Mouse (Mus musculus) liver, adult 2 months (tissue): ENCODE results near the gene Pcgf6. TPM values are rescaled to one million over a fixed set of nuclear protein-coding genes. Genes with fewer than 3 reads are reported as not detected.

Source experiments
- DNase-seq: peaks from one replicate; pipeline ENCODE4 v3.0.0-alpha.2; 2011; ENCODE audit warnings: low read depth, low spot score; ENCODE audit errors: extremely low read depth
- H3K27ac ChIP-seq: fragments of 200-500 bp; replicated peaks from 2 replicates; pipeline ENCODE4 v1.5.1; 2012; ENCODE audit warnings: low read depth, mild to moderate bottlenecking, control low read depth, inconsistent platforms, low read length; ENCODE audit not compliant: insufficient read depth
- H3K27me3 ChIP-seq: fragments of 200-500 bp; 2 replicates; pipeline ENCODE4 v1.6.1; 2012; ENCODE audit warnings: mild to moderate bottlenecking, moderate library complexity, low read length, inconsistent platforms; ENCODE audit not compliant: control insufficient read depth, insufficient read depth
- H3K36me3 ChIP-seq: fragments of 200-500 bp; 2 replicates; pipeline ENCODE4 v1.6.1; 2012; ENCODE audit warnings: low read length, inconsistent platforms; ENCODE audit not compliant: control insufficient read depth, insufficient read depth
- H3K4me1 ChIP-seq: fragments of 200-500 bp; 2 replicates; pipeline ENCODE4 v1.6.1; 2011; ENCODE audit warnings: low read length; ENCODE audit not compliant: control insufficient read depth, insufficient read depth
- H3K4me3 ChIP-seq: fragments of 200-500 bp; 2 replicates; pipeline ENCODE4 v1.5.1; 2011; ENCODE audit warnings: low read depth, mild to moderate bottlenecking, control low read depth, low read length, moderate library complexity; ENCODE audit not compliant: insufficient read depth
- H3K79me2 ChIP-seq: fragments of 200-500 bp; 2 replicates; pipeline ENCODE4 v1.6.1; 2012; ENCODE audit warnings: inconsistent platforms, mild to moderate bottlenecking, low read length, moderate library complexity; ENCODE audit not compliant: control insufficient read depth, insufficient read depth
- H3K9ac ChIP-seq: fragments of 200-500 bp; 2 replicates; pipeline ENCODE4 v1.6.1; 2012; ENCODE audit warnings: low read depth, mild to moderate bottlenecking, control low read depth, inconsistent platforms, low read length
- CTCF ChIP-seq: fragments of 200-500 bp; IDR thresholded peaks from 2 replicates; pipeline ENCODE4 v1.5.1; 2011; ENCODE audit warnings: low read depth, low read length, control low read depth
- POLR2A ChIP-seq: fragments of 200-500 bp; IDR thresholded peaks from 2 replicates; pipeline ENCODE4 v1.6.1; 2011; ENCODE audit warnings: low read length, control low read depth; ENCODE audit not compliant: insufficient read depth; ENCODE audit errors: extremely low read depth
- WGBS: fragments of 180-500 bp; shearing (Covaris S2); methylation state at CpG from one replicate; pipeline ENCODE4 v1.1.7; 2018; 5-methylcytosine and 5-hydroxymethylcytosine counted together
- polyA plus RNA-seq: library from polyadenylated mRNA; depleted of rRNA; stranded (reverse); fragments of >200 nt; gene quantifications from 2 replicates; pipeline ENCODE4 v1.2.3, GENCODE M21; 2012; rRNA removed
- total RNA-seq: library from RNA; depleted of rRNA; stranded (reverse); fragments of >200 nt; gene quantifications from 2 replicates; pipeline ENCODE4 v1.2.3, GENCODE M21; 2014; rRNA removed

Pcgf6 gene
- total and polyA plus RNA-seq, 2 experiments, result 3.6 to 5.0 TPM

GRCm38 (mm10) chr19:46983966-46984380 is 66.7 kb downstream of the Pcgf6 start:
- no peak for DNase-seq
- 28% methylated on average over 11 of the region's 11 CpGs for WGBS

More at GRCm38 (mm10) chr19:46983966-46984380, 66.7 kb downstream of the Pcgf6 start:
- no peaks in the 10 kb centered on the region for H3K27me3 ChIP-seq
- TF ChIP-seq POLR2A, result no peak
- no peak for TF ChIP-seq CTCF
- H3K4me3 ChIP-seq, result no peak overlapping the region
- H3K27ac ChIP-seq, result 0 out of 2 replicates have a peak overlapping the region, but pooled peaks have one; percentile 1
- H3K36me3 ChIP-seq, result no peaks in the 10 kb centered on the region
- H3K4me1 ChIP-seq, result peaks cover 37% of the 10 kb centered on the region
- H3K9ac ChIP-seq, result no peak overlapping the region
- no peaks in the 10 kb centered on the region for H3K79me2 ChIP-seq

Other genes with a start within 250 kb of the Pcgf6 start
- gene Ina, start 36.2 kb downstream of the Pcgf6 start, total RNA-seq, result under 0.01 TPM in 1 of 2 replicates, not detected in the other
- gene Ina, start 36.2 kb downstream of the Pcgf6 start, polyA plus RNA-seq, result not detected in 2 replicates
- 12.6 and 14.8 TPM in 2 replicates for gene Nt5c2, start 35.8 kb downstream of the Pcgf6 start, total RNA-seq
- 7.4 and 7.5 TPM in 2 replicates for gene Nt5c2, start 35.8 kb downstream of the Pcgf6 start, polyA plus RNA-seq
- 2.3 and 2.6 TPM in 2 replicates for gene Taf5, start 16.8 kb upstream of the Pcgf6 start, total RNA-seq
- 1.5 and 1.9 TPM in 2 replicates for gene Taf5, start 16.8 kb upstream of the Pcgf6 start, polyA plus RNA-seq
- gene Usmg5, start 39.7 kb upstream of the Pcgf6 start, total RNA-seq, result 264 and 266 TPM in 2 replicates
- gene Usmg5, start 39.7 kb upstream of the Pcgf6 start, polyA plus RNA-seq, result 125 and 171 TPM in 2 replicates
- gene Pdcd11, start 39.9 kb upstream of the Pcgf6 start, total RNA-seq, result 7.1 and 8.3 TPM in 2 replicates
- gene Pdcd11, start 39.9 kb upstream of the Pcgf6 start, polyA plus RNA-seq, result 4.4 and 6.1 TPM in 2 replicates
- gene Calhm2, start 87.4 kb upstream of the Pcgf6 start, total RNA-seq, result 1.5 and 2.6 TPM in 2 replicates
- 1.3 and 2.0 TPM in 2 replicates for gene Calhm2, start 87.4 kb upstream of the Pcgf6 start, polyA plus RNA-seq
- gene Calhm1, start 93.3 kb upstream of the Pcgf6 start, total RNA-seq, result not detected in 2 replicates
- gene Calhm1, start 93.3 kb upstream of the Pcgf6 start, polyA plus RNA-seq, result not detected in 2 replicates
- not detected in 2 replicates for gene Calhm3, start 106.9 kb upstream of the Pcgf6 start, total RNA-seq
- gene Calhm3, start 106.9 kb upstream of the Pcgf6 start, polyA plus RNA-seq, result not detected in 2 replicates
- 0.28 and 0.34 TPM in 2 replicates for gene Neurl1a, start 127.9 kb upstream of the Pcgf6 start, total RNA-seq
- 0.24 and 0.28 TPM in 2 replicates for gene Neurl1a, start 127.9 kb upstream of the Pcgf6 start, polyA plus RNA-seq